Mouse (Mus musculus): ENCODE data around the gene Fbxo47.
"Not testable (repeated sequence)": the region's sequence is repeated elsewhere in the genome, so short reads cannot be mapped to it uniquely, and the experiment has no call there.

Gene Fbxo47

GRCm38 (mm10) chr11:97850367-97850766, 33.6 kb downstream of the Fbxo47 start:
- POLR2A ChIA-PET = interaction anchor here (0.6 to 3.2 kb wide), 14 partner anchors 9 to 352 kb away, joined by 3 to 14 read pairs (median 4); partner anchors contain the start of genes B230217C12Rik (in 3 of the 4) and Lasp1 (in 1 of the 4)

DNA sequence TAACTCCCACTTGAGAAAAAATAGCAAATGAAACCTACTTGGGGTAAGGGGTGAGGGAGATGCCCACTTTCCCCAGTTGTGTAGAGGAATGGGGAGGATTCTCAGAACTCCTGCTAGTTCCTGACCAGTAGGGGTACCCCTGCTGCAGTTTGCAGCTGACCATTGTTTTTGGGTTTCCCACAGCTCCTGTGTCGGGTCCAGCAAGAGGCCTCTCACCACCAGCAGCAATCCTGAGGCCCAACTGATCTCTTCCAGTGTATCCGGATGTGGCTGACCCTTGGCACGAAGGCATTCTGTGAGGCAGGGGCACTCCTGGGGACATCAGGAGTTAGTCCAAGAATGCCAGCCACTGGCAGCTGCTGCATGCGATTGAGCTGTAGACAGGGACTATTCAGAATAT, 42.0 kb downstream of the Fbxo47 start:
- ChIA-PET CTCF (interaction anchor here (0.6 to 2.4 kb wide), 8 partner anchors 8 to 105 kb away, joined by 3 to 10 read pairs (median 4); no protein-coding TSS in a partner anchor), POLR2A (interaction anchor here (0.6 to 3.6 kb wide), 38 partner anchors 7 to 869 kb away, joined by 3 to 37 read pairs (median 4); partner anchors contain the start of genes Fbxo47 (in 2 of the 4), Lasp1 (in 2 of the 4), Rpl23 (in 2 of the 4) and 1700001P01Rik (in 1 of the 4))

More at GRCm38 (mm10) chr11:97850367-97850766, 33.6 kb downstream of the Fbxo47 start:
- CTCF ChIA-PET = interaction anchor here in 2 of 4 experiments (0.6 to 1.1 kb wide), 4 partner anchors 9 to 238 kb away, joined by 4 to 10 read pairs (median 4); partner anchors contain the start of genes B230217C12Rik (in 2 of the 2) and Lasp1 (in 1 of the 2)

DNA sequence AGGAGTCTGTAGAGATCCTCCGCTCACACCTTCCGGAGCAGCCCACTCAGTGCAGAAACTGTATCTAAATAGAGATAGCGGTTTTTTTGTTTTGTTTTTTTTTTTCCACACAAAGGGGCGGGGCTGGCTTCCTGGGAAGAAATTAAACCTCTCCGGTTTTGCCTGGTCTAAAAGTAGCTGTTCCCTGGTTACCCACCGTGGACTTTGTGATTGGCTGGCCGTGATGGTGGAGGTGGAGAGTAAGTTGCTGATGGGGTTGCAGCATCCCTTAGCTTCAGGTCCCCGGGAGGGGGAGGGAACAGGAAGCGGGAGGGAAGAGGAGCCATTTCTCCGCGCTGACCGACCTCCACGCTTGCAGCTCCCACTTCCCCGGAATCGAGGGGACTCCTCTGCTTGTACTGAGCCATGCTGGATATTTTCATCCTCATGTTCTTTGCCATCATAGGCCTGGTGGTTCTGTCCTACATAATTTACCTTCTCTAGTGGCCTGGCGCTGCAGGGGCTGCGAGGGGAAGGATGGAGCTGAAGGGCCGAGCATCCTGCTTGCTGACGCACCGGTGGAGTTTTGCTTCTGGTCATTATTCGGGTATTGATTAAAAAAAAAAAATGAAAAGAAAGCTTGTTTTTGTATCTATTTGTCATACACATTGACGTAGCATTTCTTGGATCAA, 42.8 kb downstream of the Fbxo47 start:
- CTCF ChIA-PET = interaction anchor here (0.5 to 2.4 kb wide), 32 partner anchors 9 to 820 kb away, joined by 3 to 15 read pairs (median 3); no protein-coding TSS in a partner anchor
- POLR2A ChIA-PET = interaction anchor here (0.5 to 3.6 kb wide), 88 partner anchors 8 to 1346 kb away, joined by 3 to 37 read pairs (median 4); partner anchors contain the start of genes Rpl23 (in 4 of the 4), Fbxo47 (in 3 of the 4), Lasp1 (in 3 of the 4) and 1700001P01Rik (in 2 of the 4)

- ChIA-PET CTCF (interaction anchor here (0.5 to 2.4 kb wide), 27 partner anchors 9 to 196 kb away, joined by 3 to 15 read pairs (median 3); no protein-coding TSS in a partner anchor), POLR2A (interaction anchor here (0.5 to 3.6 kb wide), 77 partner anchors 7 to 425 kb away, joined by 3 to 37 read pairs (median 5); partner anchors contain the start of genes Rpl23 (in 4 of the 4), Fbxo47 (in 3 of the 4), Lasp1 (in 3 of the 4) and 1700001P01Rik (in 2 of the 4))
Measured at GRCm38 (mm10) chr11:97840539-97840954, 43.4 kb downstream of the Fbxo47 start, which contains the start of gene B230217C12Rik. Gene B230217C12Rik, plus strand, starts transcription at chr11:97840780.

DNA sequence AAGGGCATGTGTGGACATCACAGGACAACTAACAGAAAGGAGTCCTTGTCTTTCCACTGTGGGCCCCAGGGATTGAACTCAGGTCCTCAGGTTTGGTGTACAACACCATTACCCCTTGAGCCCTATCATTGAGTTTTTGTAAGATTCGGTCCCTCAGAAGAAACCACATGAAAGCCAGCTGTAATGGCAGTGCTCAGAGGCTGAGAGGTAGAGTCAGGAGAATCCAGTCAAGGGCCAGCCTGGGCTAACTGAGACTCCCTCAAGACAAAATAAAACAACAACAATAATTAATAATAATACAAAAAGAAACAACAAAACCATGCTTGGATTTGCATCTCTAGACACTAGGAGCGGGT, 43.8 kb downstream of the Fbxo47 start:
- ChIA-PET POLR2A (interaction anchor here (0.7 to 3.6 kb wide), 47 partner anchors 9 to 227 kb away, joined by 3 to 37 read pairs (median 6); partner anchors contain the start of genes Rpl23 (in 4 of the 4), Lasp1 (in 3 of the 4), 1700001P01Rik (in 2 of the 4) and Fbxo47 (in 1 of the 4)), CTCF (interaction anchor here (0.6 to 2.4 kb wide), 14 partner anchors 9 to 178 kb away, joined by 3 to 15 read pairs (median 4); no protein-coding TSS in a partner anchor)

- ChIA-PET CTCF (interaction anchor here in 2 of 4 experiments (0.8 to 1.6 kb wide), 5 partner anchors 16 to 46 kb away, joined by 3 to 15 read pairs (median 4); no protein-coding TSS in a partner anchor), POLR2A (interaction anchor here (0.5 to 3.6 kb wide), 35 partner anchors 8 to 265 kb away, joined by 3 to 37 read pairs (median 4); partner anchors contain the start of genes Rpl23 (in 2 of the 4), Fbxo47 (in 1 of the 4) and Lasp1 (in 1 of the 4))
Measured at GRCm38 (mm10) chr11:97839441-97840134, 44.4 kb downstream of the Fbxo47 start.

DNA sequence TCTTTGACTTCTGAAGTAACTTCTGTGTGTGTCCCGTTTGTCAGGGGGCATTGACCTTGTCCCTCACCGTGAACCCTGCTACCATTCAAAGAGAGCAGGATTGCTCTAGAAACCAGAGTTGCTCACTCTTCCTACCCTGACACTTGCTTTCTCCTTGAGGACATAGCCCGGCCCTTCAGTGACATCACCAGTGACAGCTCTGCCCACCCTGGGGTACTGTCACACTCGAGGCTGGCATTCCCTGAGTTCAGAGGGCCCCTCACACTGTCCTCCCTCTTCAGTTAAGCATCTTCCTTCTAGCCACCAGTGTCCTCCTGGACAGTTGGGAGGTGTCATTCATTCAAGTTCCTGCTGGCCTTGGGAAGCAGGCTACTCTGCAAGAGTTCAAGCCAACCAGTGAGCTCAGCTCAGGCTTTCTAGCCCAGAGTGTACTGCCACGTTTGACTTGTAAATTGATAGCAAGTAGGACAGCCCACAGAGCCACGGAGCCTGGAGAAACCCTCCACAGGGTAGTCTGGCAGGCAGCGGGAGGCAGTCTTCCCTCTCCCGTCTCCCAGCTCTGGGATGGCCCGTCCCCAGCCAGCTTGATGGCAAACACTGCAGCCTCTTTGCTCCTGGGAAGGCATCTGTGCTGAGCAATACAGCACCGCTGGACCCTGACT, 45.0 kb downstream of the Fbxo47 start:
- ChIA-PET CTCF (interaction anchor here in 1 of 4 experiments (0.8 kb wide), 2 partner anchors 16 to 45 kb away, joined by 3 read pairs; no protein-coding TSS in a partner anchor), POLR2A (interaction anchor here in 3 of 4 experiments (0.5 to 3.6 kb wide), 26 partner anchors 8 to 817 kb away, joined by 3 to 37 read pairs (median 3); partner anchors contain the start of genes Fbxo47 (in 1 of the 3) and Lasp1 (in 1 of the 3))

GRCm38 (mm10) chr11:97837641-97838149, 46.3 kb downstream of the Fbxo47 start:
- POLR2A ChIA-PET = interaction anchor here (0.5 to 2.7 kb wide), 10 partner anchors 11 to 840 kb away, joined by 3 to 12 read pairs (median 4); no protein-coding TSS in a partner anchor

DNA sequence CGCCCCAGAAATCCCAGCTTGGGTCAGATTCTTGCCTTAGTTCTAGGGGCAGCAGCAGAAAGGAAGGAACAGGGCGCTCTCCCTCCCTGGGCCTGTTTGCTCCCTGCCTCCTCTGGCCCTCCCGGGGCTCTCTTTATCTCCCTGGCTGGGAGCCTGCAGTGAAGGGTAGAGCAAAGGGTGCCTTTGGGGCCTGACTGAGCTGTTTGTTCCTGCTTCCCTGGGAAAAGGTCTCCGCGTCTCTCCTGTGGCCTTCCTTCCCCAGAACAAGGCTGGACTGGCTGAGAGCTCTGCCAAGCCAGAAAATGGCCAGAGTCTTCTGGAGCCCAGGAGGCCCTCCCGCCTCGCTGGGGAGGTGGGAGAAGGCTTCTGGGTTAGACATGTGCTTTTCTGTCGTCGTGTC, 46.9 kb downstream of the Fbxo47 start:
- POLR2A ChIA-PET = interaction anchor here in 3 of 4 experiments (0.5 to 2.7 kb wide), 8 partner anchors 10 to 840 kb away, joined by 3 to 12 read pairs (median 4); no protein-coding TSS in a partner anchor
- CTCF ChIA-PET = not testable (repeated sequence)

More at GRCm38 (mm10) chr11:97837641-97838149, 46.3 kb downstream of the Fbxo47 start:
- CTCF ChIA-PET = no interaction called here

- CTCF ChIA-PET = no interaction called here
- POLR2A ChIA-PET = interaction anchor here in 3 of 4 experiments (1.1 to 2.7 kb wide), 5 partner anchors 10 to 54 kb away, joined by 3 to 12 read pairs (median 5); no protein-coding TSS in a partner anchor
Measured at GRCm38 (mm10) chr11:97836541-97836940, 47.4 kb downstream of the Fbxo47 start.

DNA sequence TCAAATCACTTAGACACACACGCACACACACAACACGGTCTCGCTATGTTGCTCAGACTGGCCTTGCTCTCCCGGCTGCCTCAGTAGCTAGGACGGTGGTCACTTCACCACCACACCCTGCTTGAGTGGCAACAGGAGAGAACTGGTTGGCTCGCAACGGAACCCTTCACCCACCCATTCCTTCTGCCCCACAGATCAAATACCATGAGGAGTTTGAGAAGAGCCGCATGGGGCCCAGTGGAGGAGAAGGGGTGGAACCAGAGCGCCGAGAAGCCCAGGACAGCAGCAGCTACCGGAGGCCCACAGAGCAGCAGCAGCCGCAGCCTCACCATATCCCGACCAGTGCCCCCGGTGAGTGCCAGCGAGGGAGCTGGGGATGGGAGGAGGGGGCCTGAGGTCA, 50.6 kb downstream of the Fbxo47 start:
- POLR2A ChIA-PET = interaction anchor here in 3 of 4 experiments (0.6 to 2.8 kb wide), 18 partner anchors 8 to 1085 kb away, joined by 3 to 18 read pairs (median 4); partner anchors contain the start of genes 1700001P01Rik (in 1 of the 3), B230217C12Rik (in 1 of the 3), Fbxo47 (in 1 of the 3) and Rpl23 (in 1 of the 3)
- CTCF ChIA-PET = interaction anchor here in 2 of 4 experiments (0.5 to 0.6 kb wide), 2 partner anchors 113 to 116 kb away, joined by 5 to 7 read pairs; no protein-coding TSS in a partner anchor

- ChIA-PET CTCF (no interaction called here), POLR2A (interaction anchor here in 2 of 4 experiments (0.6 to 2.5 kb wide), 7 partner anchors 9 to 51 kb away, joined by 3 to 9 read pairs (median 3); partner anchors contain the start of gene B230217C12Rik (in 1 of the 2))
Measured at GRCm38 (mm10) chr11:97832001-97832400, 52.0 kb downstream of the Fbxo47 start.

GRCm38 (mm10) chr11:97830501-97830900, 53.5 kb downstream of the Fbxo47 start:
- CTCF ChIA-PET = interaction anchor here in 1 of 4 experiments (1.2 kb wide), 1 partner anchor 10 kb away, joined by 3 read pairs; the partner anchor contains the start of gene B230217C12Rik
- POLR2A ChIA-PET = interaction anchor here in 3 of 4 experiments (0.5 to 2.5 kb wide), 14 partner anchors 8 to 532 kb away, joined by 3 to 9 read pairs (median 4); partner anchors contain the start of genes B230217C12Rik (in 1 of the 3), Fbxo47 (in 1 of the 3) and Lasp1 (in 1 of the 3)

DNA sequence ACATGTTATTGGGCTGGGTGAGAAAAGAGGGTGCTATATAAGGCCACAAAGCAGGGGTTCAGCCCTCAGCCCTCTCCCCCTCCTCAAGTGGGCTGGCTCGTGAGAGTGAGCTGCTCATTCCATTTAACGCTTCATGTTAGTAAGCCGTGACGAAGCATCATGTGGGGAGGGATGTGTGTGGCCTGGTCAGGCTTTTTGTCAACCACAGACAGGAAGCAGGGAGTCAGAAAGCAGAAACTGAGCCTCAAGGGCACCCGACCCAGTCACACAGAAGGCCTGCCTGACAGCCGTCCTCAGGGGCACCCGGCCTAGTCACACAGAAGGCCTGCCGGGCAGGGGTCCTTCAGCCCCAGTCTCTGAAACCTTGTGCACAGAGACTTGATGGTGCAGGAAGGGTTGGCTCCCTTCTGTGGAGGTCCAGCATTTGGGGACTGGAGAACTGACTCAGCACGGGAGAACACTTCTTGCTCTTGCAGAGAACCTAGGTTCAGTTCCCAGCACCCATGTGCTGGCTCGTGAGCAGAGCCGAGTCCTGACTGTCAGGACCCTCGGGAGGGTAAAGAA, 54.0 kb downstream of the Fbxo47 start:
- CTCF ChIA-PET = no interaction called here
- POLR2A ChIA-PET = interaction anchor here in 3 of 4 experiments (0.5 to 2.5 kb wide), 15 partner anchors 9 to 531 kb away, joined by 3 to 9 read pairs (median 4); partner anchors contain the start of genes B230217C12Rik (in 1 of the 3), Fbxo47 (in 1 of the 3) and Lasp1 (in 1 of the 3)

GRCm38 (mm10) chr11:97829365-97829764, 54.6 kb downstream of the Fbxo47 start:
- ChIA-PET POLR2A (interaction anchor here in 2 of 4 experiments (0.6 to 1.9 kb wide), 5 partner anchors 11 to 47 kb away, joined by 3 to 9 read pairs (median 3); partner anchors contain the start of gene Rpl23 (in 1 of the 2)), CTCF (interaction anchor here in 1 of 4 experiments (0.6 kb wide), 1 partner anchor 32 kb away, joined by 3 read pairs; no protein-coding TSS in a partner anchor)

GRCm38 (mm10) chr11:97827654-97828053, 56.3 kb downstream of the Fbxo47 start:
- POLR2A ChIA-PET = interaction anchor here in 3 of 4 experiments (0.6 to 6.4 kb wide), 19 partner anchors 10 to 161 kb away, joined by 3 to 78 read pairs (median 5); partner anchors contain the start of genes B230217C12Rik (in 3 of the 3), 1700001P01Rik (in 2 of the 3), Lasp1 (in 1 of the 3) and Rpl23 (in 1 of the 3)
- CTCF ChIA-PET = interaction anchor here in 2 of 4 experiments (0.8 to 1.6 kb wide), 4 partner anchors 11 to 183 kb away, joined by 3 to 5 read pairs (median 4); no protein-coding TSS in a partner anchor
